Mouse (Mus musculus): ENCODE results near the gene Gpr132.
A peak's percentile ranks its signal among the peaks of the same experiment; 100 is the strongest.
"Not testable (repeated sequence)": the region's sequence is repeated elsewhere in the genome, so short reads cannot be mapped to it uniquely, and the experiment has no call there.

Gene Gpr132

DNA sequence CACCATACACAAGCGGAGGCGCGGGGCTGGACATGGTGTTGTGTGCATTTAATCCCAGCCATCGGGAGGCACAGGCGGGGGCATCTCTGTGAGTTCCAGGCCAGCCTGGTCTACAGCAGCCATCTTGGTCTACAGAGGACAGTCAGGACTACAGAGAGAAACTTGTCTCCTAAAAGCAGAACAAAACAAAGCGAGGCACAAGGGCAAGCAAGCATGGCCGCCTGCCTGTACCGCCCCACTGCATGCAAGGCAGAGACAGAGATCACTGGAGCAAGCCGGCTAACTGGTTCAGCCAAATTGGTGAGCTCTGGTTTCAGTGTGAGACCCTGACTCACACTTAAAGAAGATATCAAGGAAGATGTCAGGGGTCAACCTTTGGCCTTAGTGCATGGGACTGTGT lies 17.7 kb downstream of the Gpr132 start:
- DNase-seq, result no peak

- DNase-seq, result peak; percentile 34
Observed at GRCm38 (mm10) chr12:112849235-112850022, 18.6 kb downstream of the Gpr132 start.

GRCm38 (mm10) chr12:112847880-112848279 lies 20.1 kb downstream of the Gpr132 start:
- no peak for DNase-seq

GRCm38 (mm10) chr12:112843803-112844202 lies 24.2 kb downstream of the Gpr132 start:
- DNase-seq, result peak; percentile 89

- not testable (repeated sequence) for DNase-seq
Observed at GRCm38 (mm10) chr12:112842128-112842527, 25.9 kb downstream of the Gpr132 start.

- DNase-seq, result not testable (repeated sequence)
Observed at GRCm38 (mm10) chr12:112841338-112841892, 26.6 kb downstream of the Gpr132 start.

DNA sequence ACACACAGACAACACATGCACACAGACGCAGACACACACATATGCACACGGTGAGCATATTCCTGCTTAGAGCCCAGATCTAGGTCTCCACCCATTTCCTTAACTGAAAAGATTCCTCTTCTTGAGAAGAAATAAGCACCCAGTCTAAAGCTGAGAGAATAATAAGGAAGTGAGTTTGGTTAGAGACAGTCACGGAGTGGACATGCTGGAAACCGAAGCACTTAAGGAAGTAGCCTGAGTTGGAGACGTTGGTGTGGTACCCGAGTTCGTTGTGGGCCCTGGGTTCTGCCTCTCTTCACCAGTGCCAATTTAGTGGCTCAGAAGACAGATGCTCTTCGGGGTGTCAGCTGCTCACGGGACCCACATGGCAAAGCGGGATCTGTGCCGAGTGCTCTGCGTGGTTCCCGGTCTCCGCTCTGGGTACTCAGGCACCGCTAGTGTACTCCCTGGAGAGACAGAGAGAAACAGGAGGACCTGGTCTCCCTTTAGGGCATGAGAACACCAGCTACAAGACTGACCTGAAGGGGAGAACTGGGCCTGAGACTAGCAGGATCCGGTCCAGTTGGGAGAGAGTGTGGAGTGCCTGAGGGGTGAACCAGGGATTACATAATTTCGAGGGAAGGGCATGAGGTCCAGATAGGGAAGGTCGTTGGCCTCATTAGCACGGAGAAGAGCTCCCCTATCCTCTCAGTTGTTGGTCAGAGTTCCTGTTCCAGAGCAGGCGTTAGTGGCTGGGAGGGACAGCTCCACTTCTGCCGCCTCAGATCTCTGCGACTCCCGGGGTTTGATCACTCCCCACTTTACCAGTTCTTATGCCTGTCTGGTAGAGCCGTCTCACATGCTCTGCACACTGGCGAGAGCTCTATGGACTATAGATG lies 27.6 kb downstream of the Gpr132 start:
- DNase-seq, result no peak

GRCm38 (mm10) chr12:112835046-112835445 lies 33.0 kb downstream of the Gpr132 start:
- no peak for DNase-seq

- DNase-seq, result no peak
Observed at GRCm38 (mm10) chr12:112833527-112833926, 34.5 kb downstream of the Gpr132 start.

- DNase-seq, result no peak
Observed at GRCm38 (mm10) chr12:112832411-112832810, 35.6 kb downstream of the Gpr132 start.

DNA sequence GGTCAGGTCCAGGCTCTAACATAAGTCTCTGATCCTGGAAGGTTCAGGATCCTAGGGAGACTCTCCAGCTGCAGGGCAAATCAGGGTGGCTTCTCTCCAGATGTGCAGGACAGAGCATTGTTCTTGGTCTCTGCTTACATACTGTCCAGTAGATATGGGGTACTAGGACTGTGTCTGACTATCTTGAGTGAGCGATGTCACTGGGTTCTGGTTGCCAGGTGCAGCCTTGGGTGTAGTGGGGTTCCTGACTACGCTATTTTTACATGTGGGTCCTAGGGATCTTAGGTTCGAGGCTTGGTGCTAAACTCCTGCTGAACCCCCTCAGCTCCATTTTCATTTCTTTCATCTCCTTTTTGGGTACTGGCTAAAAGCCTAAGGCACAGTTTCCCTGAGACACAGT lies 37.5 kb downstream of the Gpr132 start:
- no peak for DNase-seq

- no peak for DNase-seq
Observed at GRCm38 (mm10) chr12:112830141-112830540, 37.9 kb downstream of the Gpr132 start.

DNA sequence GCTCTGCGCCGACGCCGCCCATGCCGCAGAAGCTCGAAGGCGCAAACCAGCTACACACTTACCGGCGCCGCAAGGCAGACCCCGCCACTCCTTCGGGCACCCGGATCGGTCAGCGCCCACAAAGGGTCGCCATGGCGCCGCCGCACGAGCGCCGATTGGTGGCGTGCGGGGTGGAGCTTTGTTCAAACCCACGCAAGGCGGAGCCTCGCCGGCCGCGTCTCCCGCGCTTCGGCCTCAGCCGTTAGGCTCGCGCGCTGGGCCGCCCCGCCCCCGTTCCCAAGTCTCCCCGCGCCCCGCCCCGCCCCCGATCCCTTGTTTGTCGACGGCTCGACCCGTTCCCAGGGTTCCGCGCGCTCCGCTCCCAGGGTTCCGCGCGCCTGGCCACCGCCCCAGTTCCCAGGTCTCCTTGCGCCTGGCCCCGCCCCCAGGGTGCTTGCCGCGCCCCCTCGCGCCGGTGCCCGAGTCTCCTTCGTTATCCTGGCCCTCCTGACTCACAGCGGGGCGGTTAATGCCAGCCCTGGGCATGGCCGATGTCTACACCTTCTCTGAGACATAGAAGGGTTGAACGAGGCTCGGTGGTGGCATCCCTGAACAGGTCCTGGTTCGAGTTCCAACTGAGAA lies 38.7 kb downstream of the Gpr132 start, which contains the start of gene Cdca4:
Gene Cdca4 (minus strand): TSS at position 180 of the 621 bp plus-strand sequence.
- peak; percentile 99 for DNase-seq

GRCm38 (mm10) chr12:112828501-112829243 lies 39.4 kb downstream of the Gpr132 start:
- DNase-seq, result no peak

GRCm38 (mm10) chr12:112825901-112826300 lies 42.1 kb downstream of the Gpr132 start:
- no peak for DNase-seq

- DNase-seq, result no peak
Observed at GRCm38 (mm10) chr12:112823221-112823620, 44.8 kb downstream of the Gpr132 start.

DNA sequence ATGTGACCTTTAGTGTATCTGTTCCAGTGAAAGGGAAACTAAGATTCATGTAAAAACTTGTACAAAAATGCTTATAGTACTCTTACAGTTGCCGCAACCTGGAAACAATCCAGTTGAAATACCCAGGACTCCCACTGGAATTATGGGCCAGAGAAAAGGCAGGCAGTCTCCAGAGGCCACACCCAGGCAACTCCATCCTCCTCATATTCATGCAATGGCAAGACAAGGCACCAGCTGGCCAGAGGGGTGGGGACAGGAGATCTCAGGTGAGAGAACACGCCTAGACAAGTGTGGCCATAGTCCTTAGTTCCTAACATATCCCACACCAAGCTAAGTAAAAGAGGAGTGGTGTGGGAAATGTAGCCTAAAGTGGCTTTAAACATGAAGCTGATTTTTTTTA lies 45.4 kb downstream of the Gpr132 start:
- no peak for DNase-seq

- DNase-seq, result no peak
Observed at GRCm38 (mm10) chr12:112821974-112822373, 46.1 kb downstream of the Gpr132 start.

- no peak for DNase-seq
Observed at GRCm38 (mm10) chr12:112821216-112821615, 46.8 kb downstream of the Gpr132 start.

GRCm38 (mm10) chr12:112820401-112820999 lies 47.5 kb downstream of the Gpr132 start:
- no peak for DNase-seq

DNA sequence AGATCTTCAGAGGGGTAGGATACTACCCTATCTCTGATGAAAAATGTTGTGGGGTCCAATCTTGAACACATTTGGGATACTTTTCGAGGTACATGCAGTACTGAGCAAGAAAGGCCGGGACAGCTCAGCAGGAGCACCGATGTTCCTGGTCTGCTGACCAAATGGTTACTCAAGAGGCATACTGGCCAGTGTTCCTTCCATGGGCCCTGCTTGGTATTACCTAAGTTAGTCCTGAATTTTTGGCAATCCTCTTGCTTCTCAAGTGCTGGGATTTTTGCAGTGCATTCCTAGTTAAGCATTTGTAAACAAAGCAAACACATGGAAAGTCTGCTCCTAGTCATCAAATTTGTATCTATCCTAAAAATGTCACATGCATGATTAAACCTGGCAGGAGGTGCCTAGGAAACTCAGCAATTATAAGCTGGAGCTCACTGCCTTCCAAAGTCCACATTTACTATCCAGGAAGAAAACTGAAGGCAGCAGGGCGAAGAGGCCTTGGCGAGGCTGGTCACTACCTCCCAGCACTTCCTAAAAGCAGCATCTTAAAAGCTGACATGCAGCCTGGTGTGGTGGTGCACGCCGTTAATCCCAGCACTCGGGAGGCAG lies 48.9 kb downstream of the Gpr132 start:
- DNase-seq, result peak; percentile 48

All from kidney, postnatal 14 days (tissue).